13 mouse cellular contexts compared by ENCODE assay signal in the genomic region with DNA sequence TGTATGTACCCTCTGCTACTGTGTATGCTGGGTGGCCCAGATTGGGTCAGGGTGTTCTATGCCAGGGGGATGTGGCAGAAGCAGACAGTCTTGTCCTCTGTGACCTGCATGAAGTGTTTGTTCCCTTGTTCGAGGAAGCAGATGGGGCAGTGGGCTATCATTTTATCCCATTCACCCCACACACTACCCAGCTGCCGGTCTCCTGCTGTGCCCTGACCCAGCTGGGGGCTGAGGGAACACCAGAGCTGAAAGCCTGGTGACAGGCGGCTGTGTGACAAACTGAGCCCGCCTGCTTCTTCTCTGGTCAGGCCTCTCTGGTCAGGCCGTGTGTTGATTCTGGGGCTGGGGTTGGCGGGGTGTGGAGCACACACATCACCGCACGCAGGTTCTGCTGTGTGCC. TPM values are rescaled to one million over a fixed set of nuclear protein-coding genes. Genes with fewer than 3 reads are reported as not detected.
DNase-seq lines count a peak whose midpoint lies in the region; ATAC-seq and TF ChIP-seq lines count a peak whose summit lies in the region.
"Had no signal": no experiment of that assay in that cellular context is flagged by ENCODE, and none has a peak within 500 bp of the region (broad histone marks: within the 10 kb centered on the region; RNA-seq: fewer than 3 reads in every experiment).

No protein-coding gene starts in this region.

- no peak for TF ChIP-seq EP300 in liver, postnatal 0 days (IDR thresholded peaks at IDR 0.05; ENCODE audit: low read depth)

- H3K4me2 ChIP-seq in heart, embryonic 14.5 days (ENCODE audit: low read length) = no peak overlapping the region
- H3K4me2 ChIP-seq in liver, embryonic 13.5 days = no peak overlapping the region
- no peak overlapping the region for H3K4me2 ChIP-seq in liver, postnatal 0 days (ENCODE audit: low read depth, low read length)
- no peak overlapping the region for H3K4me2 ChIP-seq in hindbrain, embryonic 14.5 days (replicated peaks)
- H3K4me2 ChIP-seq: forebrain, embryonic 13.5 days; stomach, embryonic 15.5 days had no signal

- no peaks in the 10 kb centered on the region for H3K27me3 ChIP-seq in heart, embryonic 14.5 days (ENCODE audit: control insufficient read depth, insufficient read depth, low read length)
- H3K27me3 ChIP-seq in liver, embryonic 13.5 days = peaks cover 34% of the 10 kb centered on the region
- H3K27me3 ChIP-seq in liver, postnatal 0 days (ENCODE audit: insufficient read depth, low read length) = peaks cover 12% of the 10 kb centered on the region
- H3K27me3 ChIP-seq in C2C12 (ENCODE audit: control insufficient read depth, insufficient read depth, insufficient read length) = no peaks in the 10 kb centered on the region
- H3K27me3 ChIP-seq in hindbrain, embryonic 14.5 days (ENCODE audit: control insufficient read depth, insufficient read depth, low read length) = peaks cover 29% of the 10 kb centered on the region

- H3ac ChIP-seq in C2C12 (ENCODE audit: control insufficient read depth, insufficient read length, low read depth) = peak overlapping the region; percentile 19

- no peak for DNase-seq in heart, adult 11 months
- DNase-seq in liver, embryonic 13.5 days = no peak
- DNase-seq in liver, postnatal 0 days = no peak
- no peak for DNase-seq in hindbrain, embryonic 14.5 days (ENCODE audit: low spot score)
- no peak for DNase-seq in right cerebral cortex, postnatal 10 days (ENCODE audit: low spot score in 2 of 2)
- no peak for DNase-seq in cerebellum, postnatal 25 days
- DNase-seq: cerebellum, adult 9-10 months; gastrocnemius, postnatal 10 days; kidney, adult 18-20 months had no signal

- 45% methylated on average over 8 of the region's 8 CpGs for WGBS in heart, embryonic 14.5 days
- 51% methylated on average over 8 of the region's 8 CpGs for WGBS in liver, embryonic 13.5 days (ENCODE audit: insufficient replicate concordance)
- 59% methylated on average over 8 of the region's 8 CpGs for WGBS in liver, postnatal 0 days (ENCODE audit: insufficient replicate concordance)
- WGBS in hindbrain, embryonic 14.5 days = 16% methylated on average over 8 of the region's 8 CpGs

- TF ChIP-seq CTCF in liver, postnatal 0 days (IDR thresholded peaks at IDR 0.05; ENCODE audit: low read depth) = no peak
- no peak for TF ChIP-seq CTCF in C2C12 (IDR thresholded peaks at IDR 0.05; ENCODE audit: control insufficient read depth, insufficient read depth, insufficient read length)

- peak overlapping the region; percentile 21; the same call in 1 of the 2 replicates for H3K9ac ChIP-seq in heart, embryonic 14.5 days (ENCODE audit: low read length)
- H3K9ac ChIP-seq in liver, embryonic 13.5 days = no peak overlapping the region
- no peak overlapping the region for H3K9ac ChIP-seq in liver, postnatal 0 days (replicated peaks)
- peak overlapping the region; percentile 11; the same call in 1 of the 2 replicates for H3K9ac ChIP-seq in hindbrain, embryonic 14.5 days
- H3K9ac ChIP-seq: stomach, embryonic 15.5 days had no signal

- H3K79me2 ChIP-seq in C2C12 (ENCODE audit: control insufficient read depth, insufficient read depth) = peaks cover 100% of the 10 kb centered on the region

- peaks cover 9% of the 10 kb centered on the region for H3K36me3 ChIP-seq in heart, embryonic 14.5 days (ENCODE audit: control insufficient read depth, insufficient read depth, low read length)
- 0 out of 2 replicates have a peak, but pooled peaks cover 4% of the 10 kb centered on the region for H3K36me3 ChIP-seq in liver, embryonic 13.5 days
- H3K36me3 ChIP-seq in liver, postnatal 0 days (replicated peaks; ENCODE audit: insufficient read depth, low read length) = peaks cover 4% of the 10 kb centered on the region; the same call in 1 of the 2 replicates
- H3K36me3 ChIP-seq in C2C12 (ENCODE audit: control insufficient read depth, insufficient read depth) = peaks cover 80% of the 10 kb centered on the region
- H3K36me3 ChIP-seq in hindbrain, embryonic 14.5 days (replicated peaks; ENCODE audit: control insufficient read depth, insufficient read depth) = no peaks in the 10 kb centered on the region

- H3K9me3 ChIP-seq in heart, embryonic 14.5 days (ENCODE audit: control insufficient read depth, low read length) = no peaks in the 10 kb centered on the region
- H3K9me3 ChIP-seq in liver, embryonic 13.5 days (replicated peaks) = no peaks in the 10 kb centered on the region
- no peaks in the 10 kb centered on the region for H3K9me3 ChIP-seq in liver, postnatal 0 days (ENCODE audit: low read length)
- no peaks in the 10 kb centered on the region for H3K9me3 ChIP-seq in hindbrain, embryonic 14.5 days (ENCODE audit: control insufficient read depth, low read length)
- H3K9me3 ChIP-seq: forebrain, embryonic 13.5 days; stomach, embryonic 15.5 days had no signal

- peaks cover 42 to 49% of the 10 kb centered on the region in 2 experiments for H3K4me1 ChIP-seq in heart, embryonic 14.5 days (ENCODE audit: control insufficient read depth in 2 of 2, insufficient read depth in 2 of 2, low read length in 2 of 2)
- H3K4me1 ChIP-seq in liver, embryonic 13.5 days (replicated peaks) = peaks cover 57% of the 10 kb centered on the region
- peaks cover 29% of the 10 kb centered on the region for H3K4me1 ChIP-seq in liver, postnatal 0 days (ENCODE audit: insufficient read depth)
- peaks cover 21% of the 10 kb centered on the region for H3K4me1 ChIP-seq in hindbrain, embryonic 14.5 days (replicated peaks; ENCODE audit: control insufficient read depth, insufficient read depth, low read length)

- H3K79me3 ChIP-seq in C2C12 (ENCODE audit: low read depth) = peaks cover 86% of the 10 kb centered on the region

- ATAC-seq in heart, embryonic 14.5 days (ENCODE audit: insufficient number of reproducible peaks, insufficient read depth, low FRiP score, low read depth) = no peak
- no peak for ATAC-seq in liver, embryonic 13.5 days (ENCODE audit: low read depth)
- ATAC-seq in liver, postnatal 0 days = no peak
- no peak for ATAC-seq in hindbrain, embryonic 14.5 days (ENCODE audit: low FRiP score)
- ATAC-seq: forebrain, embryonic 13.5 days had no signal

- no peak overlapping the region for H3K4me3 ChIP-seq in heart, embryonic 14.5 days (ENCODE audit: control insufficient read depth in 1 of 2, insufficient read depth in 1 of 2, low read depth in 1 of 2, low read length in 2 of 2)
- H3K4me3 ChIP-seq in liver, embryonic 13.5 days (replicated peaks) = no peak overlapping the region
- H3K4me3 ChIP-seq in liver, postnatal 0 days (ENCODE audit: low read depth, low read length) = no peak overlapping the region
- no peak overlapping the region for H3K4me3 ChIP-seq in C2C12 (ENCODE audit: insufficient read depth, poor library complexity, severe bottlenecking)
- H3K4me3 ChIP-seq in hindbrain, embryonic 14.5 days (replicated peaks; ENCODE audit: low read length) = no peak overlapping the region
- H3K4me3 ChIP-seq: forebrain, embryonic 13.5 days; stomach, embryonic 15.5 days had no signal

- no peak overlapping the region for H3K27ac ChIP-seq in heart, embryonic 14.5 days (replicated peaks in 1 of 2; ENCODE audit: control insufficient read depth in 1 of 2, insufficient read depth in 1 of 2, low read depth in 2 of 2, low read length in 2 of 2)
- H3K27ac ChIP-seq in liver, embryonic 13.5 days = peak overlapping the region; percentile 13; the same call in 1 of the 2 replicates
- no peak overlapping the region for H3K27ac ChIP-seq in liver, postnatal 0 days (ENCODE audit: low read depth)
- H3K27ac ChIP-seq in hindbrain, embryonic 14.5 days = no peak overlapping the region
- H3K27ac ChIP-seq: forebrain, embryonic 13.5 days; stomach, embryonic 15.5 days had no signal

TF ChIP-seq in C2C12, 6 proteins besides CTCF, POLR2A, EP300 and RAD21:
- TF ChIP-seq FOSL1 (IDR thresholded peaks at IDR 0.05; ENCODE audit: insufficient read depth, low read length, poor library complexity, severe bottlenecking) (no peak), MYOD1 (IDR thresholded peaks at IDR 0.05; ENCODE audit: control insufficient read depth, insufficient read length, low read depth) (no peak), CEBPB (IDR thresholded peaks at IDR 0.05; ENCODE audit: low read depth) (no peak), MAX (IDR thresholded peaks at IDR 0.05) (no peak), MYOG (IDR thresholded peaks at IDR 0.05; ENCODE audit: control insufficient read depth, extremely low read depth, insufficient read length) (no peak)

RNA-seq across cellular contexts. Expression of a gene that starts 5.0 kb away (rescaled TPM):
- 1.9 TPM in 2 replicates for polyA plus RNA-seq in heart, embryonic 14.5 days (2014; fragmentation: Nextera tagmentation; extraction: Ambion mirVana)
- polyA plus RNA-seq in liver, embryonic 13.5 days (2015; fragmentation: Nextera tagmentation; extraction: Ambion mirVana) = 0.86 and 1.0 TPM in 2 replicates
- 1.5 and 2.4 TPM in 2 replicates for polyA plus RNA-seq in liver, postnatal 0 days (2015; fragmentation: Nextera tagmentation; extraction: Ambion mirVana)
- polyA plus RNA-seq in C2C12 (2012; fragmentation: generic; extraction: Trizol) = 129 TPM
- 0.64 and 0.95 TPM in 2 replicates for polyA plus RNA-seq in hindbrain, embryonic 14.5 days (2014; fragmentation: Nextera tagmentation; extraction: Ambion mirVana)

Comparison
In these comparisons a context has a peak if more than half of its experiments do, and no peak if none do; other contexts are left out.
1. H3K9ac ChIP-seq: peak in heart, embryonic 14.5 days (single experiment) and hindbrain, embryonic 14.5 days (single experiment); none in liver, embryonic 13.5 days (single experiment) and liver, postnatal 0 days (single experiment).
2. RNA of a gene that starts 5.0 kb away (polyA plus RNA-seq): 129 TPM in C2C12 (single experiment); 1.9 TPM in heart, embryonic 14.5 days, 1.5 to 2.4 TPM in liver, postnatal 0 days, 0.86 to 1.0 TPM in liver, embryonic 13.5 days and 0.64 to 0.95 TPM in hindbrain, embryonic 14.5 days; every median in the first group is over 10 times any median in the second.